Comparison of ENCODE assay signal across 15 mouse cellular contexts in genomic region chr16:13541121-13541747, GRCm38 (mm10).
A peak's percentile ranks its signal among the peaks of the same experiment; 100 is the strongest.
DNase-seq lines count a peak whose midpoint lies in the region; ATAC-seq and TF ChIP-seq lines count a peak whose summit lies in the region.
"Had no signal": no experiment of that assay in that cellular context is flagged by ENCODE, and none has a peak within 500 bp of the region (broad histone marks: within the 10 kb centered on the region; RNA-seq: fewer than 3 reads in every experiment).

No protein-coding gene starts in this region.

- H3K9me3 ChIP-seq in kidney, embryonic 14.5 days (ENCODE audit: control insufficient read depth, low read length) = peaks cover 12% of the 10 kb centered on the region; the same call in 1 of the 2 replicates
- H3K9me3 ChIP-seq in hindbrain, embryonic 14.5 days (ENCODE audit: control insufficient read depth, low read length) = peaks cover 12% of the 10 kb centered on the region

- H3K36me3 ChIP-seq in kidney, embryonic 14.5 days (ENCODE audit: control insufficient read depth, insufficient read depth, low read length) = 0 out of 2 replicates have a peak, but pooled peaks cover 2% of the 10 kb centered on the region
- no peaks in the 10 kb centered on the region for H3K36me3 ChIP-seq in testis, adult 2 months (ENCODE audit: control insufficient read depth, insufficient read depth, low read length)
- 0 out of 2 replicates have a peak, but pooled peaks cover under 1% of the 10 kb centered on the region for H3K36me3 ChIP-seq in hindbrain, embryonic 14.5 days (replicated peaks; ENCODE audit: control insufficient read depth, insufficient read depth)

- WGBS in kidney, embryonic 14.5 days = 57% methylated on average over 15 of the region's 15 CpGs
- WGBS in hindbrain, embryonic 14.5 days = 79% methylated on average over 15 of the region's 15 CpGs

- H3K4me3 ChIP-seq in kidney, embryonic 14.5 days (ENCODE audit: low read length) = no peak overlapping the region
- peak overlapping the region; percentile 81 for H3K4me3 ChIP-seq in testis, adult 2 months (ENCODE audit: control insufficient read depth, low read depth, low read length)
- H3K4me3 ChIP-seq in hindbrain, embryonic 14.5 days (replicated peaks; ENCODE audit: low read length) = no peak overlapping the region
- H3K4me3 ChIP-seq: embryonic facial prominence, embryonic 10.5 days; forebrain, embryonic 13.5 days; heart, embryonic 15.5 days had no signal

- no peak overlapping the region for H3K4me2 ChIP-seq in kidney, embryonic 14.5 days (replicated peaks; ENCODE audit: low read depth, low read length)
- no peak overlapping the region for H3K4me2 ChIP-seq in hindbrain, embryonic 14.5 days (replicated peaks)
- H3K4me2 ChIP-seq: forebrain, embryonic 13.5 days; heart, embryonic 11.5 days; heart, embryonic 15.5 days had no signal

- no peak for TF ChIP-seq CTCF in testis, adult 2 months (IDR thresholded peaks at IDR 0.05; ENCODE audit: control insufficient read depth, insufficient read depth, insufficient replicate concordance, low read depth, low read length)

- H3K9ac ChIP-seq in kidney, embryonic 14.5 days (ENCODE audit: low read depth, low read length) = no peak overlapping the region
- no peak overlapping the region for H3K9ac ChIP-seq in hindbrain, embryonic 14.5 days
- H3K9ac ChIP-seq: forebrain, embryonic 13.5 days; forebrain, postnatal 0 days; heart, embryonic 15.5 days had no signal

- peak; percentile 43; the same call in 1 of the 2 replicates for ATAC-seq in kidney, embryonic 14.5 days (ENCODE audit: low FRiP score, low TSS enrichment)
- no peak for ATAC-seq in hindbrain, embryonic 14.5 days (ENCODE audit: low FRiP score)
- ATAC-seq: forebrain, embryonic 13.5 days; forebrain, postnatal 0 days had no signal

- peak; percentile 87 for DNase-seq in heart, adult 11 months
- DNase-seq in heart, postnatal 36 days = no peak
- DNase-seq in kidney, adult 18-20 months = no peak
- DNase-seq in testis, postnatal 10 days (ENCODE audit: low spot score) = no peak
- DNase-seq in hindbrain, embryonic 14.5 days (ENCODE audit: low spot score) = no peak
- DNase-seq: adrenal gland, adult 8-10 months; adrenal gland, postnatal 36 days; forebrain, postnatal 0 days; gastrocnemius, postnatal 36 days had no signal

- peak; percentile 58; the same call in 1 of the 2 replicates for TF ChIP-seq POLR2A in testis, adult 2 months (IDR thresholded peaks at IDR 0.05; ENCODE audit: control insufficient read depth, low read depth, low read length)

- no peaks in the 10 kb centered on the region for H3K27me3 ChIP-seq in kidney, embryonic 14.5 days (ENCODE audit: control insufficient read depth, insufficient read depth, low read length)
- no peaks in the 10 kb centered on the region for H3K27me3 ChIP-seq in testis, adult 2 months (ENCODE audit: control insufficient read depth, insufficient read depth, low read length)
- H3K27me3 ChIP-seq in hindbrain, embryonic 14.5 days (ENCODE audit: control insufficient read depth, insufficient read depth, low read length) = no peaks in the 10 kb centered on the region
- H3K27me3 ChIP-seq: forebrain, embryonic 13.5 days; heart, embryonic 15.5 days had no signal

- no peak overlapping the region for H3K27ac ChIP-seq in kidney, embryonic 14.5 days (ENCODE audit: low read depth, low read length)
- no peak overlapping the region for H3K27ac ChIP-seq in testis, adult 2 months (ENCODE audit: control insufficient read depth, insufficient read depth, low read depth, low read length)
- no peak overlapping the region for H3K27ac ChIP-seq in hindbrain, embryonic 14.5 days
- H3K27ac ChIP-seq: embryonic facial prominence, embryonic 10.5 days; forebrain, embryonic 13.5 days; heart, embryonic 15.5 days had no signal

- H3K4me1 ChIP-seq in kidney, embryonic 14.5 days (ENCODE audit: control insufficient read depth, insufficient read depth, low read length) = 0 out of 2 replicates have a peak, but pooled peaks cover 7% of the 10 kb centered on the region
- no peaks in the 10 kb centered on the region for H3K4me1 ChIP-seq in testis, adult 2 months (ENCODE audit: control insufficient read depth, insufficient read depth, low read length)
- H3K4me1 ChIP-seq in hindbrain, embryonic 14.5 days (replicated peaks; ENCODE audit: control insufficient read depth, insufficient read depth, low read length) = no peaks in the 10 kb centered on the region

- intact Hi-C loops in heart, postnatal 36 days (cut with DNase I) = no loop called here
